Mouse (Mus musculus) gastrocnemius, postnatal 10 days (tissue): ENCODE measurements around the gene Vmn2r116. TPM values are rescaled to one million over a fixed set of nuclear protein-coding genes. Genes with fewer than 3 reads are reported as not detected.
"Not testable (repeated sequence)": the region's sequence is repeated elsewhere in the genome, so short reads cannot be mapped to it uniquely, and the experiment has no call there.

ENCODE experiments used
- DNase-seq: peaks from one replicate; pipeline ENCODE4 v3.0.0; 2021; ENCODE audit warnings: mixed read lengths
- long read RNA-seq, 2 experiments: library from polyadenylated mRNA; stranded (forward); transcript quantifications; one replicate each; pipeline ENCODE4 v2.0.0; 2021
- total RNA-seq, 2 experiments: library from RNA; stranded (reverse); gene quantifications; 2 replicates each; pipeline ENCODE4 v1.2.3; 2021

Vmn2r116 gene
- not detected for total RNA-seq
- long read RNA-seq, experiment 1, result 0 reads
- long read RNA-seq, experiment 2, result 0 reads

DNA sequence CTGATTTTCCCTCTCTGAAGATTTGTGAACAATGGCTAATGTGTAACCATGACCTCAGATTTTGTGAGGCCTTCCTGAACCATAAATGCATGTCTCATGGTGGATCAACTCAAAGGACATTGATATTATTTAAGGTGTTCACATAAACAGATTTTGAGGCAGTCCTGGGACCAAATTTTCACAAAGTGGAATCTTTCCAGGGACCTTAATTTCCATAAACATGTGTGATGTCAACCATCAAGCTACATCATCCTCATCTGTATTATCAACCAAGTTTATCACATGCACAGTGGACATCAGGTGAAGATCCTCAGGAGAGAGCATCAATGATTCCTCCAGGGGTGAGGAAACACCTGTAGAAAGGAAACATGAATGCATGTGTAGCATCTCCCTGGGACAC lies at the start of gene Vmn2r116:
TSS of gene Vmn2r116 (plus strand) at position 301 of the 400 bp plus-strand sequence.
- DNase-seq, result not testable (repeated sequence)

DNA sequence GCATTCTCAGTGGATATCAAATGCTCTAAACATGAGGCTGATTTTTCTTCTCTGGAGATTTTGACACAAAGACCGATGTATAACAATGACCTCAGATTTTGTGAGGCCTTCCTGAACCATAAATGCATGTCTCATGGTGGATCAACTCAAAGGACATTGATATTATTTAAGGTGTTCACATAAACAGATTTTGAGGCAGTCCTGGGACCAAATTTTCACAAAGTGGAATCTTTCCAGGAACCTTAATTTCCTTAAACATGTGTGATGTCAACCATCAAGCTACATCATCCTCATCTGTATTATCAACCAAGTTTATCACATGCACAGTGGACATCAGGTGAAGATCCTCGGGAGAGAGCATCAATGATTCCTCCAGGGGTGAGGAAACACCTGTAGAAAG lies 41.0 kb upstream of the Vmn2r116 start, which contains the start of gene Vmn2r115:
TSS of gene Vmn2r115 (plus strand) at position 301 of the 400 bp plus-strand sequence.
- DNase-seq, result not testable (repeated sequence)

- DNase-seq, result no peak
These were observed 32.8 kb upstream of the Vmn2r116 start for GRCm38 (mm10) chr17:23351644-23352043.

- DNase-seq, result no peak
These were observed 48.8 kb downstream of the Vmn2r116 start for GRCm38 (mm10) chr17:23433150-23433679.

Other genes with a start within 250 kb of the Vmn2r116 start
- gene Zfp40, start 191.4 kb upstream of the Vmn2r116 start, total RNA-seq, result 1 to 10 TPM; 3.1 to 4.7 TPM
- not detected for gene Vmn2r114, start 72.1 kb upstream of the Vmn2r116 start, total RNA-seq
- not detected for gene Vmn2r115, start 40.9 kb upstream of the Vmn2r116 start, total RNA-seq
- gene Vmn2r117, start 95.1 kb downstream of the Vmn2r116 start, total RNA-seq, result not detected
- gene Zfp213, start 179.6 kb downstream of the Vmn2r116 start, total RNA-seq, result 1 to 10 TPM; 3.3 to 4.1 TPM
- 1 to 10 TPM; 6.6 to 7.0 TPM for gene Zfp13, start 214.9 kb downstream of the Vmn2r116 start, total RNA-seq
- gene Zscan10, start 216.3 kb downstream of the Vmn2r116 start, total RNA-seq, result not detected